Mouse (Mus musculus) embryonic facial prominence, embryonic 13.5 days (tissue): ENCODE results near the gene Sumo1. TPM values are rescaled to one million over a fixed set of nuclear protein-coding genes. Genes with fewer than 3 reads are reported as not detected.

Source experiments
- ATAC-seq: fragments of 200-750 bp; cut with Nextera tagmentation; 2 replicates; pipeline ENCODE4 v1.8.0; 2017; ENCODE audit warnings: low read depth; ENCODE audit not compliant: insufficient number of reproducible peaks, insufficient read depth, low FRiP score, low TSS enrichment
- H3K27ac ChIP-seq: fragments of 300-500 bp; sonication (generic); 2 replicates; pipeline ENCODE4 v1.5.1; 2015; ENCODE audit warnings: moderate library complexity, mild to moderate bottlenecking, inconsistent platforms
- H3K27me3 ChIP-seq: fragments of 300-500 bp; sonication (generic); 2 replicates; pipeline ENCODE4 v1.6.1; 2015; ENCODE audit warnings: mild to moderate bottlenecking, inconsistent platforms
- H3K36me3 ChIP-seq: fragments of 300-500 bp; sonication (generic); 2 replicates; pipeline ENCODE4 v1.6.1; 2015; ENCODE audit warnings: mild to moderate bottlenecking, inconsistent platforms
- H3K4me1 ChIP-seq: fragments of 300-500 bp; sonication (generic); 2 replicates; pipeline ENCODE4 v1.6.1; 2015; ENCODE audit warnings: inconsistent platforms
- H3K4me2 ChIP-seq: fragments of 300-500 bp; sonication (generic); 2 replicates; pipeline ENCODE4 v1.6.1; 2015; ENCODE audit warnings: moderate library complexity, mild to moderate bottlenecking, inconsistent platforms
- H3K4me3 ChIP-seq: fragments of 300-500 bp; sonication (generic); 2 replicates; pipeline ENCODE4 v1.5.1; 2015; ENCODE audit warnings: mild to moderate bottlenecking, inconsistent platforms
- H3K9ac ChIP-seq: fragments of 300-500 bp; sonication (generic); 2 replicates; pipeline ENCODE4 v1.6.1; 2015; ENCODE audit warnings: mild to moderate bottlenecking, inconsistent platforms
- H3K9me3 ChIP-seq: fragments of 300-500 bp; sonication (generic); 2 replicates; pipeline ENCODE4 v1.6.1; 2016; ENCODE audit warnings: inconsistent platforms
- WGBS: fragments of 180-500 bp; shearing (Covaris S2); methylation state at CpG from one replicate; pipeline ENCODE4 v1.1.7; 2015; ENCODE audit warnings: mixed read lengths; 5-methylcytosine and 5-hydroxymethylcytosine counted together
- polyA plus RNA-seq: library from polyadenylated mRNA; unstranded; fragments of >200 nt; fragmentation: Nextera tagmentation; extraction: Ambion mirVana; gene quantifications from 2 replicates; pipeline ENCODE4 v1.2.1, GENCODE M21; 2015

Sumo1 gene
- polyA plus RNA-seq, 1 experiment from 2014 or later = 472 TPM

- no peaks in the 10 kb centered on the region for H3K27me3 ChIP-seq
- 52% methylated on average over 5 of the region's 5 CpGs for WGBS
- H3K36me3 ChIP-seq = no peaks in the 10 kb centered on the region
- ATAC-seq = no peak
- H3K9ac ChIP-seq = no peak overlapping the region
- no peak overlapping the region for H3K4me3 ChIP-seq
- H3K4me1 ChIP-seq = peaks cover 6% of the 10 kb centered on the region; the same call in 1 of the 2 replicates
- no peak overlapping the region for H3K4me2 ChIP-seq
- no peak overlapping the region for H3K27ac ChIP-seq
- H3K9me3 ChIP-seq = no peaks in the 10 kb centered on the region
Measured at GRCm38 (mm10) chr1:59608920-59609319, 61.7 kb downstream of the Sumo1 start.

GRCm38 (mm10) chr1:59608125-59608762, 62.4 kb downstream of the Sumo1 start:
- no peak overlapping the region for H3K9ac ChIP-seq
- H3K27me3 ChIP-seq = no peaks in the 10 kb centered on the region
- no peak overlapping the region for H3K4me3 ChIP-seq
- no peak for ATAC-seq
- H3K4me2 ChIP-seq = no peak overlapping the region
- H3K9me3 ChIP-seq = no peaks in the 10 kb centered on the region
- 85% methylated on average over 7 of the region's 7 CpGs for WGBS
- H3K4me1 ChIP-seq = peaks cover 10% of the 10 kb centered on the region; the same call in 1 of the 2 replicates
- no peak overlapping the region for H3K27ac ChIP-seq
- H3K36me3 ChIP-seq = no peaks in the 10 kb centered on the region

GRCm38 (mm10) chr1:59607071-59607470, 63.6 kb downstream of the Sumo1 start:
- Histone ChIP-seq H3K4me1 (peaks cover 10% of the 10 kb centered on the region; the same call in 1 of the 2 replicates), H3K4me3 (no peak overlapping the region), H3K4me2 (no peak overlapping the region), H3K36me3 (no peaks in the 10 kb centered on the region), H3K9ac (no peak overlapping the region), H3K27me3 (no peaks in the 10 kb centered on the region), H3K9me3 (no peaks in the 10 kb centered on the region), H3K27ac (no peak overlapping the region)
- ATAC-seq = no peak
- WGBS = 67% methylated on average over 7 of the region's 7 CpGs

- Histone ChIP-seq H3K9ac (no peak overlapping the region), H3K27me3 (no peaks in the 10 kb centered on the region), H3K4me3 (no peak overlapping the region), H3K4me2 (no peak overlapping the region), H3K36me3 (no peaks in the 10 kb centered on the region), H3K9me3 (no peaks in the 10 kb centered on the region), H3K27ac (no peak overlapping the region), H3K4me1 (peaks cover 10% of the 10 kb centered on the region; the same call in 1 of the 2 replicates)
- ATAC-seq = no peak
- 89% methylated on average over 13 of the region's 13 CpGs for WGBS
Measured at GRCm38 (mm10) chr1:59606479-59606878, 64.2 kb downstream of the Sumo1 start.

GRCm38 (mm10) chr1:59603893-59604292, 66.7 kb downstream of the Sumo1 start:
- ATAC-seq = no peak
- Histone ChIP-seq H3K9ac (no peak overlapping the region), H3K4me2 (peak overlapping the region; percentile 37), H3K4me3 (no peak overlapping the region), H3K27ac (peak overlapping the region; percentile 22; the same call in 1 of the 2 replicates), H3K36me3 (no peaks in the 10 kb centered on the region), H3K9me3 (no peaks in the 10 kb centered on the region), H3K4me1 (peaks cover 10% of the 10 kb centered on the region; the same call in 1 of the 2 replicates), H3K27me3 (no peaks in the 10 kb centered on the region)
- whole genome bisulfite sequencing = 17% methylated on average over 11 of the region's 11 CpGs

- H3K9me3 ChIP-seq = no peaks in the 10 kb centered on the region
- peaks cover 10% of the 10 kb centered on the region; the same call in 1 of the 2 replicates for H3K4me1 ChIP-seq
- no peaks in the 10 kb centered on the region for H3K36me3 ChIP-seq
- no peaks in the 10 kb centered on the region for H3K27me3 ChIP-seq
- H3K4me2 ChIP-seq = no peak overlapping the region
- H3K27ac ChIP-seq = no peak overlapping the region
- H3K9ac ChIP-seq = no peak overlapping the region
- WGBS = 77% methylated on average over 2 of the region's 2 CpGs
- ATAC-seq = no peak
- H3K4me3 ChIP-seq = no peak overlapping the region
Measured at GRCm38 (mm10) chr1:59603417-59603712, 67.3 kb downstream of the Sumo1 start.

- H3K4me1 ChIP-seq = peaks cover 10% of the 10 kb centered on the region; the same call in 1 of the 2 replicates
- H3K36me3 ChIP-seq = no peaks in the 10 kb centered on the region
- H3K9ac ChIP-seq = no peak overlapping the region; the same call in 1 of the 2 replicates
- 53% methylated on average over 11 of the region's 11 CpGs for WGBS
- H3K4me3 ChIP-seq = no peak overlapping the region
- H3K27ac ChIP-seq = no peak overlapping the region
- no peaks in the 10 kb centered on the region for H3K27me3 ChIP-seq
- no peak for ATAC-seq
- no peak overlapping the region for H3K4me2 ChIP-seq
- no peaks in the 10 kb centered on the region for H3K9me3 ChIP-seq
Measured at GRCm38 (mm10) chr1:59602531-59603416, 67.9 kb downstream of the Sumo1 start.

- H3K4me2 ChIP-seq = no peak overlapping the region
- peaks cover 10% of the 10 kb centered on the region for H3K4me1 ChIP-seq
- WGBS = 73% methylated on average over 9 of the region's 9 CpGs
- peaks cover 28% of the 10 kb centered on the region for H3K27me3 ChIP-seq
- H3K9ac ChIP-seq = no peak overlapping the region
- H3K27ac ChIP-seq = no peak overlapping the region
- H3K36me3 ChIP-seq = no peaks in the 10 kb centered on the region
- H3K9me3 ChIP-seq = no peaks in the 10 kb centered on the region
- no peak overlapping the region for H3K4me3 ChIP-seq
- no peak for ATAC-seq
Measured at GRCm38 (mm10) chr1:59595609-59596008, 75.0 kb downstream of the Sumo1 start.

GRCm38 (mm10) chr1:59594586-59595266, 75.9 kb downstream of the Sumo1 start:
- no peak overlapping the region for H3K9ac ChIP-seq
- no peaks in the 10 kb centered on the region for H3K36me3 ChIP-seq
- H3K27ac ChIP-seq = no peak overlapping the region
- H3K4me1 ChIP-seq = peaks cover 10% of the 10 kb centered on the region
- peaks cover 28% of the 10 kb centered on the region for H3K27me3 ChIP-seq
- H3K4me2 ChIP-seq = no peak overlapping the region
- no peaks in the 10 kb centered on the region for H3K9me3 ChIP-seq
- no peak overlapping the region for H3K4me3 ChIP-seq
- no peak for ATAC-seq
- whole genome bisulfite sequencing = 71% methylated on average over 11 of the region's 11 CpGs

GRCm38 (mm10) chr1:59593622-59594035, 77.0 kb downstream of the Sumo1 start:
- Histone ChIP-seq H3K27me3 (peaks cover 28% of the 10 kb centered on the region), H3K4me3 (no peak overlapping the region), H3K4me2 (no peak overlapping the region), H3K36me3 (no peaks in the 10 kb centered on the region), H3K4me1 (peaks cover 10% of the 10 kb centered on the region), H3K9ac (no peak overlapping the region), H3K9me3 (no peaks in the 10 kb centered on the region), H3K27ac (no peak overlapping the region)
- ATAC-seq = no peak
- 61% methylated on average over 2 of the region's 2 CpGs for WGBS

- WGBS = 12% methylated on average over 12 of the region's 12 CpGs
- Histone ChIP-seq H3K4me2 (peak overlapping the region; percentile 44), H3K9me3 (no peaks in the 10 kb centered on the region), H3K9ac (no peak overlapping the region), H3K4me1 (peaks cover 10% of the 10 kb centered on the region), H3K27me3 (peaks cover 28% of the 10 kb centered on the region), H3K36me3 (no peaks in the 10 kb centered on the region), H3K4me3 (no peak overlapping the region), H3K27ac (no peak overlapping the region)
- no peak for ATAC-seq
Measured at GRCm38 (mm10) chr1:59592876-59593275, 77.8 kb downstream of the Sumo1 start.
